Mouse (Mus musculus): Measurements from ENCODE around the gene Ifna12. TPM values are rescaled to one million over a fixed set of nuclear protein-coding genes. Genes with fewer than 3 reads are reported as not detected.
"Not testable (repeated sequence)": the region's sequence is repeated elsewhere in the genome, so short reads cannot be mapped to it uniquely, and the experiment has no call there.

Ifna12 gene
- polyA plus RNA-seq, 1 experiment from 2014 or later = not detected

- H3K4me3 ChIP-seq (ENCODE audit: low read length) = not testable (repeated sequence)
Measured at GRCm38 (mm10) chr4:88558145-88558544, 45.0 kb downstream of the Ifna12 start, which contains the start of gene Ifna15. Ifna15 (minus strand) TSS chr4:88558245.

More at GRCm38 (mm10) chr4:88558145-88558544, 45.0 kb downstream of the Ifna12 start, which contains the start of gene Ifna15:
- H3K9ac ChIP-seq (ENCODE audit: low read length); H3K27me3 ChIP-seq (ENCODE audit: control insufficient read depth, insufficient read depth, low read depth, low read length); H3K9me3 ChIP-seq (ENCODE audit: control insufficient read depth, low read length); ATAC-seq (ENCODE audit: low read depth); H3K4me2 ChIP-seq (ENCODE audit: low read depth, low read length); H3K27ac ChIP-seq (ENCODE audit: low read length); H3K36me3 ChIP-seq (ENCODE audit: control insufficient read depth, insufficient read depth, low read length); H3K4me1 ChIP-seq (replicated peaks; ENCODE audit: control insufficient read depth, insufficient read depth, low read length): not testable (repeated sequence)

Other genes with a start within 250 kb of the Ifna12 start
- gene Hacd4, start 164.4 kb downstream of the Ifna12 start, polyA plus RNA-seq (2015; fragmentation: Nextera tagmentation; extraction: Ambion mirVana) = 9.4 and 10.0 TPM in 2 replicates
- not detected in 2 replicates for gene Ifnb1, start 80.6 kb downstream of the Ifna12 start, polyA plus RNA-seq (2015; fragmentation: Nextera tagmentation; extraction: Ambion mirVana)
- not detected in 2 replicates for gene Ifna15, start 45.1 kb downstream of the Ifna12 start, polyA plus RNA-seq (2015; fragmentation: Nextera tagmentation; extraction: Ambion mirVana)
- not detected in 2 replicates for gene Ifna14, start 31.6 kb downstream of the Ifna12 start, polyA plus RNA-seq (2015; fragmentation: Nextera tagmentation; extraction: Ambion mirVana)
- gene Ifna9, start 11.0 kb downstream of the Ifna12 start, polyA plus RNA-seq (2015; fragmentation: Nextera tagmentation; extraction: Ambion mirVana) = not detected in 2 replicates
- gene C87499, start 31.0 kb upstream of the Ifna12 start, polyA plus RNA-seq (2015; fragmentation: Nextera tagmentation; extraction: Ambion mirVana) = not detected in 2 replicates
- not detected in 2 replicates for gene Ifna13, start 41.1 kb upstream of the Ifna12 start, polyA plus RNA-seq (2015; fragmentation: Nextera tagmentation; extraction: Ambion mirVana)
- gene Ifna16, start 73.5 kb upstream of the Ifna12 start, polyA plus RNA-seq (2015; fragmentation: Nextera tagmentation; extraction: Ambion mirVana) = not detected in 2 replicates
- not detected in 2 replicates for gene Ifna2, start 80.5 kb upstream of the Ifna12 start, polyA plus RNA-seq (2015; fragmentation: Nextera tagmentation; extraction: Ambion mirVana)
- gene Ifnab, start 88.0 kb upstream of the Ifna12 start, polyA plus RNA-seq (2015; fragmentation: Nextera tagmentation; extraction: Ambion mirVana) = not detected in 2 replicates
- gene Gm26566, start 118.4 kb upstream of the Ifna12 start, polyA plus RNA-seq (2015; fragmentation: Nextera tagmentation; extraction: Ambion mirVana) = 0.82 and 1.2 TPM in 2 replicates
- gene Klhl9, start 119.1 kb upstream of the Ifna12 start, polyA plus RNA-seq (2015; fragmentation: Nextera tagmentation; extraction: Ambion mirVana) = 88.1 and 91.8 TPM in 2 replicates
- gene Gm13271, start 151.5 kb upstream of the Ifna12 start, polyA plus RNA-seq (2015; fragmentation: Nextera tagmentation; extraction: Ambion mirVana) = not detected in 2 replicates
- 0.31 TPM in 1 of 2 replicates, not detected in the other for gene Gm13283, start 156.7 kb upstream of the Ifna12 start, polyA plus RNA-seq (2015; fragmentation: Nextera tagmentation; extraction: Ambion mirVana)
- gene Gm13290, start 170.5 kb upstream of the Ifna12 start, polyA plus RNA-seq (2015; fragmentation: Nextera tagmentation; extraction: Ambion mirVana) = 0.38 and 0.49 TPM in 2 replicates
- gene Gm13289, start 173.5 kb upstream of the Ifna12 start, polyA plus RNA-seq (2015; fragmentation: Nextera tagmentation; extraction: Ambion mirVana) = not detected in 2 replicates
- gene Gm13272, start 176.5 kb upstream of the Ifna12 start, polyA plus RNA-seq (2015; fragmentation: Nextera tagmentation; extraction: Ambion mirVana) = not detected in 2 replicates
- 0.34 TPM in 1 of 2 replicates, not detected in the other for gene Ifnz, start 178.8 kb upstream of the Ifna12 start, polyA plus RNA-seq (2015; fragmentation: Nextera tagmentation; extraction: Ambion mirVana)
- 0.36 and 1.2 TPM in 2 replicates for gene Gm13276, start 182.3 kb upstream of the Ifna12 start, polyA plus RNA-seq (2015; fragmentation: Nextera tagmentation; extraction: Ambion mirVana)
- not detected in 2 replicates for gene Gm13277, start 185.3 kb upstream of the Ifna12 start, polyA plus RNA-seq (2015; fragmentation: Nextera tagmentation; extraction: Ambion mirVana)
- not detected in 2 replicates for gene Gm13278, start 188.2 kb upstream of the Ifna12 start, polyA plus RNA-seq (2015; fragmentation: Nextera tagmentation; extraction: Ambion mirVana)
- gene Gm13275, start 191.1 kb upstream of the Ifna12 start, polyA plus RNA-seq (2015; fragmentation: Nextera tagmentation; extraction: Ambion mirVana) = not detected in 2 replicates
- not detected in 2 replicates for gene Gm13279, start 194.0 kb upstream of the Ifna12 start, polyA plus RNA-seq (2015; fragmentation: Nextera tagmentation; extraction: Ambion mirVana)
- 1.5 and 1.8 TPM in 2 replicates for gene Gm13285, start 196.3 kb upstream of the Ifna12 start, polyA plus RNA-seq (2015; fragmentation: Nextera tagmentation; extraction: Ambion mirVana)
- not detected in 2 replicates for gene Gm13287, start 199.9 kb upstream of the Ifna12 start, polyA plus RNA-seq (2015; fragmentation: Nextera tagmentation; extraction: Ambion mirVana)
- gene Gm13288, start 202.2 kb upstream of the Ifna12 start, polyA plus RNA-seq (2015; fragmentation: Nextera tagmentation; extraction: Ambion mirVana) = not detected in 2 replicates
- gene Ifna7, start 212.9 kb upstream of the Ifna12 start, polyA plus RNA-seq (2015; fragmentation: Nextera tagmentation; extraction: Ambion mirVana) = not detected in 2 replicates
- gene Ifna11, start 216.6 kb upstream of the Ifna12 start, polyA plus RNA-seq (2015; fragmentation: Nextera tagmentation; extraction: Ambion mirVana) = not detected in 2 replicates
- gene Ifna6, start 224.0 kb upstream of the Ifna12 start, polyA plus RNA-seq (2015; fragmentation: Nextera tagmentation; extraction: Ambion mirVana) = not detected in 2 replicates
- gene Ifna5, start 232.1 kb upstream of the Ifna12 start, polyA plus RNA-seq (2015; fragmentation: Nextera tagmentation; extraction: Ambion mirVana) = not detected in 2 replicates
- gene Ifna4, start 238.5 kb upstream of the Ifna12 start, polyA plus RNA-seq (2015; fragmentation: Nextera tagmentation; extraction: Ambion mirVana) = not detected in 2 replicates
- gene Ifna1, start 246.7 kb upstream of the Ifna12 start, polyA plus RNA-seq (2015; fragmentation: Nextera tagmentation; extraction: Ambion mirVana) = not detected in 2 replicates